Mouse (Mus musculus): ENCODE data around the gene Cpsf6.

Cpsf6 gene

GRCm38 (mm10) chr10:117320571-117320981 lies 59.2 kb downstream of the Cpsf6 start:
- DNase-seq, result no peak

DNA sequence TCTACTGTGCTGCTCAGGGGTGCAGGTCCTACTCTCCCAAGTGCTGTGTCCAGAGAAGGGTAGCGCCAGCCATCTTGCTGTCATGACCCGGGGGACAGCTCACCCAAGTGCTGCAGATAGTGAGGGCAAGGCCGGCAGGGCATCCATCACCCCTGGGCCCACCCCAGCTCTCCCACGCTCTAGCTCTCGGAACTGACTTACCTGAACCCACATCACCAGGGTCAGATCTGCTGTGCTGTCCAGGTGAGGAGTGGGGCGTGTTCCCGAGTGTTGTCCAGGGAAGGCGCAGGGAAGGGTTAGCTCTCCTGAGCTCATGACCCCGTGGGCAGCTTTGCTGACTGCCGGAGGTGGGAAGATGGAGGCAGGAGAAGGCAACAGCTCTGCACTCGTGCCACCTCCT lies 63.4 kb downstream of the Cpsf6 start:
- DNase-seq, result no peak

DNA sequence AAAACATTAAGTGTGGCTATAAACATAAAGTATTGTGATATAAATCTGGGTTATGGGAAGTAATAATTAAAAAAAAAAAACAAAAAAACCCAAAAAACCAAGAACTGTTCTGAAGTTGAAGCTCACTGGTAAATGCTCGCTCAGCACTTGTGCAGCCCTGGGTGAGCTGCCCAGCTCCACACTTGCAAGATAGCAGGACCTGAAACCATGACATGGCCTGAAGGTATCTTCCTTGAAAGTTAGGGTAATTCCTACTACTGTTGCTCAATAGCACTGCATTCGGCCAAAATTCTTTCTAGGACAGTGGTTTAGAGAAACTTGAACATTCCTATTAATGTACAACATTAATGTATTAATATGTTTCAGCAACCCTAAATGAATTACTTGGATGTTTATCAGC lies 66.7 kb downstream of the Cpsf6 start:
- DNase-seq, result no peak

- DNase-seq, result no peak
Observed at GRCm38 (mm10) chr10:117312168-117312567, 67.6 kb downstream of the Cpsf6 start.

GRCm38 (mm10) chr10:117304371-117304770 lies 75.4 kb downstream of the Cpsf6 start:
- no peak for DNase-seq

GRCm38 (mm10) chr10:117301688-117302087 lies 78.1 kb downstream of the Cpsf6 start:
- DNase-seq, result no peak

DNA sequence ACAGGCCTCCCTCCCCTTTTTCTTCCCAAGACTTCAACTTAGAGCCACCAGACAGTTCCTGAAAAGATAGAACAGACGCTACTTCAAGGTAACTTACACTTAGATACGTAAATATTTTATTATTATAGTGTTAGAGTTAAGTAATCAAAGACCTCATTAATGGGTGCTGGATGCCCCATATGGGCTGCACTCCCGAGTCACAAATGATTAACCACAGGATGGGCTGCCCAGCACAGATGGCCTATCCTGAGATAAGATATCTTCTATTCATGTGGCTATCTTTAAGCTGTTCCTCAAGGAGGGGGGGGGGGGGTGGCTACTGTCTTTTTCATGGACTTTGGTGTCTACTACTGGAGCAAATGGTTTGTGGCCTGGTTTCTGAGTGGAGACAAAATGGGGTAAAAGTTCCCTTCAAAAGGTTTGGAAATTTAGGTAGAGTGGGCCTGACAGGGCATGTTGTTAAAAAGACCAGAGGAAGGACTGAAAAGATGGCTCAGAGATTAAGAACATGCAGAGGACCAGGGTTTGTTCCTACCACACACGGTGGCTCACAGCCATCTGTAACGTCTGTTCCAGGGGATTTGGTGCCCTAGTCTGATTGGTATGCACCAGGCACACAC lies 79.8 kb downstream of the Cpsf6 start:
- no peak for DNase-seq

DNA sequence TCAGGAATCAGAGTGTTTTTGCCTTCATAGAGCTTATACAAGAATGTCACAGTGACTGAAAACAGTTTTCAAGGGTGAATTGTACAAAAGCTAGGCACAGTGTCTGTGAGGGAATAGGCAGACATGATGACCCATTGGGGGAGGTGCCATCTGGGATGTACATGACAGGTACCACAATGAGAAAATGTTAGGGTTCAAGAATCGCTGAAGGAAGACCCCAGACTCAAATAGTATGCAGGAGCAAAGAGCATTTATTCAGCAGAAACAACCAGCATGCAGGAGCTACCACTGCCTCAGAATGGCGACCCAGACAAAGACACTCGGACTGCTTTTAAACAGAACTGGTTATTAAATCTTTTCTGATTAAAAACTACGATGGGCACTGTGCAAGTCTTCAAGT lies 80.7 kb downstream of the Cpsf6 start:
- DNase-seq, result no peak

- no peak for DNase-seq
Observed at GRCm38 (mm10) chr10:117298336-117298735, 81.5 kb downstream of the Cpsf6 start.

Measured in cerebellum, adult 11-12 months (tissue).